In the genomic region with DNA sequence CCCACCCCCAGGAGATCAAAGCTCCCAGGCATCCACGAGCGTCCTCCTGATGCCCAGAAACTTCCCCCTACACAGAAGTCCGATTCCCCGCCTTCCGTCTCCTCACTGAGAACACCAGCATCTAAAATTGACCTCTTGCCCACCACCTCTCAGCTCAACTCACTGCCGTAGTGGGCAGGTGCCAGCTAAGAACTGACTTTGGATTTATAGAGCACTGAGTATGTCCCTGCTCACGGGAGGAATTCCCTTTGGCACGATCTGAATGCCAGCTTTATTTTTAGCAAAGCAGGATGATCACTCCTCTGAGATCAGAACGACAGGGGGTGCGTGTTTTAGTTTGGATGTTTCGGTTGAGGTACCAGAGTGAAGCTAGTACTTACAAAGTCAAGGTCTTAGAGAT, we compare ENCODE assay signal across 24 mouse cellular contexts. TPM values are rescaled to one million over a fixed set of nuclear protein-coding genes. Genes with fewer than 3 reads are reported as not detected.
DNase-seq lines count a peak whose midpoint lies in the region; ATAC-seq lines count a peak whose summit lies in the region.
"Had no signal": no experiment of that assay in that cellular context is flagged by ENCODE, and none has a peak within 500 bp of the region (broad histone marks: within the 10 kb centered on the region; RNA-seq: fewer than 3 reads in every experiment).

No protein-coding gene starts in this region.

- H3K36me3 ChIP-seq in heart, embryonic 16.5 days (ENCODE audit: control insufficient read depth, insufficient read depth) = 0 out of 2 replicates have a peak, but pooled peaks cover 2% of the 10 kb centered on the region
- H3K36me3 ChIP-seq in heart, embryonic 11.5 days (ENCODE audit: control insufficient read depth, insufficient read depth, low read length) = no peaks in the 10 kb centered on the region
- H3K36me3 ChIP-seq: embryonic facial prominence, embryonic 15.5 days; forebrain, embryonic 10.5 days; hindbrain, embryonic 10.5 days; intestine, embryonic 15.5 days had no signal

- WGBS in heart, embryonic 16.5 days = 42% methylated on average over 11 of the region's 11 CpGs
- 59% methylated on average over 11 of the region's 11 CpGs for WGBS in heart, embryonic 11.5 days (ENCODE audit: insufficient replicate concordance)

- no peak overlapping the region for H3K4me3 ChIP-seq in heart, embryonic 16.5 days (ENCODE audit: low read length)
- no peak overlapping the region for H3K4me3 ChIP-seq in heart, embryonic 11.5 days (ENCODE audit: low read depth, low read length)
- H3K4me3 ChIP-seq: embryonic facial prominence, embryonic 15.5 days; erythroblast, embryonic 14.5 days; forebrain, embryonic 10.5 days; hindbrain, embryonic 10.5 days; intestine, embryonic 15.5 days had no signal

- no peak for DNase-seq in frontal cortex, postnatal 36 days (ENCODE audit: low spot score in 2 of 2)
- DNase-seq in heart, adult 18-20 months = peak; percentile 26 to 31
- no peak for DNase-seq in heart, adult 8-10 months (ENCODE audit: low spot score)
- DNase-seq in brain, adult 2 months (ENCODE audit: low read depth, low spot score) = peak; percentile 45
- DNase-seq: adrenal gland, postnatal 36 days; cerebellum, adult 11 months; cerebellum, adult 8-10 months; cerebellum, postnatal 14 days; embryo, embryonic 11 days; gastrocnemius, postnatal 36 days; kidney, adult 18-20 months; kidney, postnatal 10 days had no signal

- ATAC-seq in frontal cortex, adult (ENCODE audit: low TSS enrichment) = peak; percentile 31; the same call in 1 of the 2 replicates
- ATAC-seq in heart, embryonic 16.5 days (replicated peaks; ENCODE audit: extremely low read depth, insufficient read depth, low FRiP score) = peak; percentile 61
- no peak for ATAC-seq in heart, embryonic 11.5 days (replicated peaks; ENCODE audit: insufficient number of reproducible peaks, low FRiP score, low TSS enrichment)
- ATAC-seq: activated CD4-positive, CD25-positive, alpha-beta regulatory T cell, adult 4 months; forebrain, embryonic 14.5 days; intestine, embryonic 15.5 days; Patski had no signal

- H3K4me2 ChIP-seq in heart, embryonic 16.5 days (ENCODE audit: low read depth, low read length) = peak overlapping the region; percentile 28
- H3K4me2 ChIP-seq in heart, embryonic 11.5 days = no peak overlapping the region
- H3K4me2 ChIP-seq: embryonic facial prominence, embryonic 15.5 days; hindbrain, embryonic 14.5 days; intestine, embryonic 15.5 days had no signal

- H3K9ac ChIP-seq in heart, embryonic 16.5 days (ENCODE audit: low read length) = no peak overlapping the region
- no peak overlapping the region for H3K9ac ChIP-seq in heart, embryonic 11.5 days (ENCODE audit: low read depth, low read length)
- H3K9ac ChIP-seq: embryonic facial prominence, embryonic 15.5 days; hindbrain, embryonic 14.5 days; intestine, embryonic 15.5 days had no signal

- H3K27me3 ChIP-seq in heart, embryonic 16.5 days (ENCODE audit: control insufficient read depth, insufficient read depth, low read length) = no peaks in the 10 kb centered on the region
- H3K27me3 ChIP-seq in heart, embryonic 11.5 days (ENCODE audit: control insufficient read depth, insufficient read depth, low read length) = no peaks in the 10 kb centered on the region
- H3K27me3 ChIP-seq: embryonic facial prominence, embryonic 15.5 days; Patski had no signal

- peaks cover 32% of the 10 kb centered on the region for H3K4me1 ChIP-seq in heart, embryonic 16.5 days (ENCODE audit: control insufficient read depth, insufficient read depth, low read length)
- H3K4me1 ChIP-seq in heart, embryonic 11.5 days (ENCODE audit: control insufficient read depth, insufficient read depth, low read length) = peaks cover 2% of the 10 kb centered on the region; the same call in 1 of the 2 replicates
- H3K4me1 ChIP-seq: embryonic facial prominence, embryonic 15.5 days; intestine, embryonic 15.5 days had no signal

- H3K9me3 ChIP-seq in heart, embryonic 16.5 days (replicated peaks; ENCODE audit: control insufficient read depth, low read length) = no peaks in the 10 kb centered on the region
- H3K9me3 ChIP-seq in heart, embryonic 11.5 days (replicated peaks; ENCODE audit: control insufficient read depth, low read length) = no peaks in the 10 kb centered on the region
- H3K9me3 ChIP-seq: embryonic facial prominence, embryonic 15.5 days; forebrain, embryonic 10.5 days; hindbrain, embryonic 10.5 days; intestine, embryonic 15.5 days had no signal

- H3K27ac ChIP-seq in heart, embryonic 16.5 days (ENCODE audit: low read length) = peak overlapping the region; percentile 49
- no peak overlapping the region for H3K27ac ChIP-seq in heart, embryonic 11.5 days (ENCODE audit: low read depth, low read length)
- H3K27ac ChIP-seq: embryonic facial prominence, embryonic 15.5 days; forebrain, embryonic 10.5 days; hindbrain, embryonic 10.5 days; hindbrain, embryonic 14.5 days; intestine, embryonic 15.5 days had no signal

RNA-seq across cellular contexts. Expression of gene Pdzd2, which starts 7.1 kb away (rescaled TPM):
- total RNA-seq in heart, adult 18-20 months (2021) = 10 to 100 TPM; 68.0 to 82.0 TPM
- total RNA-seq in heart, adult 8-10 months (2022) = 10 to 100 TPM; 65.7 to 97.5 (median 80.6) TPM
- 19.2 and 21.1 TPM in 2 replicates for polyA plus RNA-seq in heart, embryonic 16.5 days (2015; fragmentation: Nextera tagmentation; extraction: Ambion mirVana)
- 9.7 and 12.5 TPM in 2 replicates for polyA plus RNA-seq in heart, embryonic 11.5 days (2014; fragmentation: Nextera tagmentation; extraction: Ambion mirVana)

Comparison
In these comparisons a context has a peak if more than half of its experiments do, and no peak if none do; other contexts are left out.
1. DNase-seq: peak in heart, adult 18-20 months (2 of 2) and brain, adult 2 months (single experiment); none in frontal cortex, postnatal 36 days (0 of 2) and heart, adult 8-10 months (single experiment).